Mouse (Mus musculus): Measurements from ENCODE around the gene 0610037L13Rik. TPM values are rescaled to one million over a fixed set of nuclear protein-coding genes. Genes with fewer than 3 reads are reported as not detected.

0610037L13Rik gene
- total and polyA plus RNA-seq, 3 experiments: 35.5 to 65.0 TPM; not detected in 1

DNA sequence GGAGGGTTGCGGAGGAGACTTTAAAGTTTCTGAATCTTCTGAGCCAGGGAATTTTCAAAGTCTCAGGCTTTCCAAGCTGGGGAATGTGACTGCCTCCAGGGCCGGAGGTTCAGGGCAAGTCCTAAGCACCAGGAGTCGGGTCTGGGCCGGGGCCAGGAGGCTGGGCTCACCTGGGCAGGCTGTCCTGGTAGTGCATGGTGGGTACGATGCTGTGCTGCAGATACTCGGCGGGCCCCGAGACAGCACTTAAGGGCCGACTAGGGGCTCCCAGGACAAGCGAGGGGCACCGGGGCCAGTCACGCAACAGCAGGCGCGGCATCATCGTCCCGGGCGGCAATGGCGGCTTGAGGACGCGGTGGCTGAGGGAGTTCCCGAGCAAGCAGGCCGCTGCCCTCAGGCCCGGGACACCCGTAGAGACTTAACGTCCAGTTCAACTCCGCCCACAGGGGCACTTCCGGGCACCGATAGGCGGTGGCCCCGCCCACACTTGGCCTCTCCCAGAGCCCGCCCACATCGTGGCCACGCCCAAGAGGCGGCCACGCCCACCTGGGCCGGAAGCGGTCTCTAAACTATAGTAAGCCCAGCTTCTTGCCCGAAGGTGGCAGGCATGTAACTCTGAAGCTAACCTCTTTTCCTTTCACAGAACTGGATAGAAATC lies 33.7 kb downstream of the 0610037L13Rik start, which contains the start of gene Cpt2:
Gene Cpt2, minus strand, starts transcription at position 466 of the 658 bp plus-strand sequence.
- Histone ChIP-seq H3K27me3 (ENCODE audit: control insufficient read depth in 1 of 2, insufficient read depth in 2 of 2, low read length in 2 of 2) (no peaks in the 10 kb centered on the region), H3K36me3 (ENCODE audit: control insufficient read depth in 1 of 2, insufficient read depth in 2 of 2, low read length in 2 of 2) (peaks cover 0 to 27% of the 10 kb centered on the region in 2 experiments; a peak in 2 of 4 replicates), H3K9ac (ENCODE audit: control insufficient read depth, low read depth, low read length, poor library complexity, severe bottlenecking) (peak within 1 kb of the TSS; percentile 77), H3K4me3 (ENCODE audit: control insufficient read depth in 1 of 2, insufficient read depth in 1 of 2, low read depth in 2 of 2, low read length in 2 of 2) (peak within 1 kb of the TSS; percentile 80 to 96), H3K4me1 (ENCODE audit: control insufficient read depth in 1 of 2, insufficient read depth in 2 of 2, low read length in 2 of 2) (peaks cover 21 to 31% of the 10 kb centered on the region in 2 experiments), H3K79me2 (ENCODE audit: control insufficient read depth, insufficient read depth, low read length, poor library complexity) (peaks cover 3% of the 10 kb centered on the region; the same call in 1 of the 2 replicates), H3K27ac (ENCODE audit: control insufficient read depth, low read depth, low read length) (peak within 1 kb of the TSS; percentile 77), H3K9me3 (replicated peaks; ENCODE audit: insufficient read depth, low read length) (no peaks in the 10 kb centered on the region)
- DNase-seq (ENCODE audit: low read depth, low spot score): peak; percentile 95
- TF ChIP-seq ZC3H11A (IDR thresholded peaks at IDR 0.05; ENCODE audit: low read depth, low read length) (peak; percentile 48), NRF1 (IDR thresholded peaks at IDR 0.05; ENCODE audit: insufficient read depth, low read depth, low read length, poor library complexity, severe bottlenecking) (peak; percentile 32; the same call in 1 of the 2 replicates), USF1 (IDR thresholded peaks at IDR 0.05; ENCODE audit: low read depth, low read length) (peak; percentile 46; the same call in 1 of the 2 replicates), E2F4 (IDR thresholded peaks at IDR 0.05; ENCODE audit: borderline replicate concordance, low read depth, low read length) (no peak), SIN3A (IDR thresholded peaks at IDR 0.05; ENCODE audit: low read length) (peak; percentile 83), ELF1 (IDR thresholded peaks at IDR 0.05; ENCODE audit: low read depth, low read length) (peak; percentile 95), KAT2A (conservative IDR thresholded peaks at IDR 0.05; ENCODE audit: low read depth, low read length) (no peak), GATA1 (IDR thresholded peaks at IDR 0.05; ENCODE audit: low read depth, low read length) (no peak; the same call in 1 of the 2 replicates), RAD21 (IDR thresholded peaks at IDR 0.05; ENCODE audit: low read depth, low read length) (peak; percentile 57), CHD1 (IDR thresholded peaks at IDR 0.05; ENCODE audit: low read depth, low read length) (peak; percentile 25; the same call in 1 of the 2 replicates), MYC (IDR thresholded peaks at IDR 0.05; ENCODE audit: low read depth, low read length) (peak; percentile 31; the same call in 1 of the 2 replicates), JUND (IDR thresholded peaks at IDR 0.05; ENCODE audit: low read depth, low read length) (no peak), HCFC1 (IDR thresholded peaks at IDR 0.05; ENCODE audit: low read depth, low read length) (peak; percentile 61), CHD2 (IDR thresholded peaks at IDR 0.05; ENCODE audit: low read length) (no peak), MAFK (IDR thresholded peaks at IDR 0.05; ENCODE audit: borderline replicate concordance, low read depth, low read length) (no peak), MAX (IDR thresholded peaks at IDR 0.05; ENCODE audit: low read length) (peak; percentile 64), SMC3 (IDR thresholded peaks at IDR 0.05; ENCODE audit: low read depth, low read length) (peak; percentile 49), MXI1 (IDR thresholded peaks at IDR 0.05; ENCODE audit: low read depth, low read length) (no peak), MAZ (IDR thresholded peaks at IDR 0.05; ENCODE audit: low read depth, low read length) (no peak), MYB (IDR thresholded peaks at IDR 0.05; ENCODE audit: low read depth, low read length) (no peak), EP300 (IDR thresholded peaks at IDR 0.05; ENCODE audit: low read depth in 1 of 2, low read length in 2 of 2) (peak in 1 of 2 experiments; percentile 21; a peak in 1 of 4 replicates), RCOR1 (IDR thresholded peaks at IDR 0.05; ENCODE audit: low read depth, low read length) (no peak), ETS1 (IDR thresholded peaks at IDR 0.05; ENCODE audit: low read depth, low read length) (no peak), UBTF (IDR thresholded peaks at IDR 0.05; ENCODE audit: borderline replicate concordance, insufficient read depth, low read depth, low read length) (no peak), TBP (IDR thresholded peaks at IDR 0.05; ENCODE audit: low read depth, low read length) (peak; percentile 73), GABPA (IDR thresholded peaks at IDR 0.05; ENCODE audit: low read depth, low read length) (no peak), ZNF384 (IDR thresholded peaks at IDR 0.05; ENCODE audit: low read depth, low read length) (no peak), BHLHE40 (IDR thresholded peaks at IDR 0.05; ENCODE audit: borderline replicate concordance, low read depth, low read length) (no peak), POLR2A (IDR thresholded peaks at IDR 0.05; ENCODE audit: control insufficient read depth in 1 of 2, insufficient read depth in 1 of 2, low read depth in 1 of 2, low read length in 2 of 2, poor library complexity in 1 of 2) (peak; percentile 78), USF2 (IDR thresholded peaks at IDR 0.05; ENCODE audit: borderline replicate concordance in 1 of 2, insufficient read depth in 1 of 2, low read depth in 1 of 2, low read length in 2 of 2) (no peak), ZKSCAN1 (IDR thresholded peaks at IDR 0.05; ENCODE audit: low read depth, low read length) (no peak), MEF2A (IDR thresholded peaks at IDR 0.05; ENCODE audit: extremely low read depth, insufficient replicate concordance, low read depth, low read length, poor library complexity, severe bottlenecking) (no peak), CTCF (IDR thresholded peaks at IDR 0.05 in 2 of 3, conservative IDR thresholded peaks at IDR 0.05 in 1 of 3; ENCODE audit: control insufficient read depth in 1 of 3, insufficient read depth in 1 of 3, low read depth in 2 of 3, low read length in 3 of 3, poor library complexity in 1 of 3, severe bottlenecking in 1 of 3) (peak in 2 of 3 experiments; percentile 7 to 48; a peak in 2 of 6 replicates), ZMIZ1 (IDR thresholded peaks at IDR 0.05; ENCODE audit: low read depth, low read length) (peak; percentile 85), NELFE (IDR thresholded peaks at IDR 0.05; ENCODE audit: low read depth, low read length) (peak; percentile 82), TCF12 (IDR thresholded peaks at IDR 0.05; ENCODE audit: low read depth, low read length) (peak; percentile 56; the same call in 1 of the 2 replicates)
